Comparison of ENCODE assay signal across 10 mouse cellular contexts in the genomic region with DNA sequence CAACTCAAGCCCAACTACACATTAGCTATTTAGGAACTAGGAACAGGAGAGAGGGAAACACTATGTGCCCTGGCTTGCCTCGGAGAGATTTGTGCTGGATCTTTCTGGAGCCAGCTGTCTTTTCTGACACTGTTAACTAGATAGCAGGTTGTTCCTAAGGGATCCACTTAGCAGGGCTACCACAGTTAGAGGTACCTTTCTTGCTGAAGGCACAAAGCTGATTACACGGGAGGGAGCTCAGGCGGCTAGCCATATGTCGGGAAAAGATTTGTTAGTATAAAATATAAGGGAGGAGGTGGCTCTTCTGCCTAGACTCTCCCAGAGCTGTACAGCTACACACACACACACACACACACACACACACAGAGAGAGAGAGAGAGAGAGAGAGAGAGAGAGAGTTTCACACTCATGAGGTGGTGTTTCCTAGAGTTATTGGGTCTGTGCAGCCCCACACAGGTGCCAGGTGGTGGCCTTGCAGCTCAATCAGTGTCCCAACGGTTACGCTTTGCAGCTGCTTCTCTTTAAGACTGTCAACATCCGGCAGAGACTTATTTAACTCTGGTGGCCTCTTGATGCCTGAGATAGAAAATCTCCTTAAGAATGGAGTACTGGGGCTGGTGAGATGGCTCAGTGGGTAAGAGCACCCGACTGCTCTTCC. TPM values are rescaled to one million over a fixed set of nuclear protein-coding genes. Genes with fewer than 3 reads are reported as not detected.
DNase-seq lines count a peak whose midpoint lies in the region; ATAC-seq and TF ChIP-seq lines count a peak whose summit lies in the region.
"Had no signal": no experiment of that assay in that cellular context is flagged by ENCODE, and none has a peak within 500 bp of the region (broad histone marks: within the 10 kb centered on the region; RNA-seq: fewer than 3 reads in every experiment).

No protein-coding gene starts in this region.

- peaks cover 13% of the 10 kb centered on the region for H3K36me3 ChIP-seq in E14TG2a.4 (ENCODE audit: insufficient read depth, low read length)
- H3K36me3 ChIP-seq in forebrain, embryonic 13.5 days (ENCODE audit: poor library complexity, severe bottlenecking): no peaks in the 10 kb centered on the region
- H3K36me3 ChIP-seq in hindbrain, embryonic 12.5 days: no peaks in the 10 kb centered on the region

- H3K4me2 ChIP-seq in forebrain, embryonic 13.5 days: no peak overlapping the region
- no peak overlapping the region for H3K4me2 ChIP-seq in hindbrain, embryonic 12.5 days (replicated peaks)

- no peak overlapping the region for H3K9ac ChIP-seq in forebrain, embryonic 13.5 days
- H3K9ac ChIP-seq in hindbrain, embryonic 12.5 days: no peak overlapping the region

- H3K4me3 ChIP-seq in E14TG2a.4 (replicated peaks; ENCODE audit: low read length): peak overlapping the region; percentile 57; the same call in 1 of the 2 replicates
- no peak overlapping the region for H3K4me3 ChIP-seq in forebrain, embryonic 13.5 days
- H3K4me3 ChIP-seq in hindbrain, embryonic 12.5 days: no peak overlapping the region
- H3K4me3 ChIP-seq: erythroblast, embryonic 14.5 days had no signal

- WGBS in forebrain, embryonic 13.5 days: 61% methylated on average over 8 of the region's 8 CpGs
- WGBS in hindbrain, embryonic 12.5 days: 53% methylated on average over 8 of the region's 8 CpGs

- no peak overlapping the region for H3K27ac ChIP-seq in forebrain, embryonic 13.5 days
- no peak overlapping the region for H3K27ac ChIP-seq in hindbrain, embryonic 12.5 days

- DNase-seq in layer of hippocampus, postnatal 10 days (ENCODE audit: low spot score in 2 of 2): peak; percentile 13 to 18
- no peak for DNase-seq in layer of hippocampus, adult 9-10 months (ENCODE audit: low spot score)
- DNase-seq in induced T-regulatory cell, adult 2 months (ENCODE audit: low read depth): peak; percentile 29
- peak; percentile 26 to 63 for DNase-seq in spleen, postnatal 4 days (ENCODE audit: low spot score in 2 of 2)
- no peak for DNase-seq in kidney, postnatal 14 days

- no peak for ATAC-seq in forebrain, embryonic 13.5 days
- ATAC-seq in hindbrain, embryonic 12.5 days (ENCODE audit: low FRiP score): no peak
- ATAC-seq: Patski had no signal

- no peak for TF ChIP-seq CTCF in E14TG2a.4 (conservative IDR thresholded peaks at IDR 0.05; ENCODE audit: low read length)

- H3K9me3 ChIP-seq in E14TG2a.4 (ENCODE audit: low read length): no peaks in the 10 kb centered on the region
- no peaks in the 10 kb centered on the region for H3K9me3 ChIP-seq in forebrain, embryonic 13.5 days (replicated peaks)
- no peaks in the 10 kb centered on the region for H3K9me3 ChIP-seq in hindbrain, embryonic 12.5 days (replicated peaks)

- no peaks in the 10 kb centered on the region for H3K27me3 ChIP-seq in E14TG2a.4 (ENCODE audit: insufficient read depth, low read length)
- no peaks in the 10 kb centered on the region for H3K27me3 ChIP-seq in forebrain, embryonic 13.5 days
- H3K27me3 ChIP-seq in hindbrain, embryonic 12.5 days: 0 out of 2 replicates have a peak, but pooled peaks cover 3% of the 10 kb centered on the region
- H3K27me3 ChIP-seq: Patski had no signal

- peaks cover 82% of the 10 kb centered on the region for H3K4me1 ChIP-seq in E14TG2a.4 (replicated peaks; ENCODE audit: low read depth, low read length)
- peaks cover 9% of the 10 kb centered on the region for H3K4me1 ChIP-seq in forebrain, embryonic 13.5 days
- peaks cover 8% of the 10 kb centered on the region for H3K4me1 ChIP-seq in hindbrain, embryonic 12.5 days

RNA-seq across cellular contexts. Expression of gene Aff1, which starts 34.2 kb away (rescaled TPM):
- 10 to 100 TPM; 10.3 to 11.1 TPM for total RNA-seq in layer of hippocampus, postnatal 10 days (2021)
- 1.8 and 2.0 TPM in 2 replicates for polyA plus RNA-seq in forebrain, embryonic 13.5 days (2015; fragmentation: Nextera tagmentation; extraction: Ambion mirVana)
- 5.4 and 7.7 TPM in 2 replicates for polyA plus RNA-seq in hindbrain, embryonic 12.5 days (2016; fragmentation: Nextera tagmentation; extraction: Ambion mirVana)

Comparison
In these comparisons a context has a peak if more than half of its experiments do, and no peak if none do; other contexts are left out.
1. DNase-seq: peak in layer of hippocampus, postnatal 10 days (2 of 2), induced T-regulatory cell, adult 2 months (single experiment) and spleen, postnatal 4 days (2 of 2); none in layer of hippocampus, adult 9-10 months (single experiment) and kidney, postnatal 14 days (single experiment).